Mouse (Mus musculus): ENCODE results near the gene Uba1y. TPM values are rescaled to one million over a fixed set of nuclear protein-coding genes. Genes with fewer than 3 reads are reported as not detected.
"Not testable (repeated sequence)": the region's sequence is repeated elsewhere in the genome, so short reads cannot be mapped to it uniquely, and the experiment has no call there.

Uba1y gene
- polyA plus RNA-seq (2015; fragmentation: Nextera tagmentation; extraction: Ambion mirVana), result not detected in 2 replicates

- H3K4me1 ChIP-seq (replicated peaks), result no peaks in the 10 kb centered on the region
- H3K4me2 ChIP-seq, result no peak within 1 kb of the TSS
- WGBS, result 87% methylated on average over 10 of the region's 15 CpGs
- no peaks in the 10 kb centered on the region for H3K9me3 ChIP-seq (replicated peaks)
- H3K27ac ChIP-seq, result no peak within 1 kb of the TSS
- H3K4me3 ChIP-seq, result no peak within 1 kb of the TSS
- no peaks in the 10 kb centered on the region for H3K27me3 ChIP-seq
- no peak for ATAC-seq (replicated peaks; ENCODE audit: insufficient number of reproducible peaks, insufficient read depth, low FRiP score, low read depth)
- H3K36me3 ChIP-seq, result no peaks in the 10 kb centered on the region
- H3K9ac ChIP-seq, result no peak within 1 kb of the TSS
Observed at GRCm38 (mm10) chrY:818396-818795, at the start of gene Uba1y. Gene Uba1y (plus strand): TSS chrY:818649.

GRCm38 (mm10) chrY:797309-797708 is 21.1 kb upstream of the Uba1y start, which contains the start of gene Zfy1:
Gene Zfy1 (minus strand): TSS chrY:797409.
- H3K4me1 ChIP-seq (replicated peaks); H3K36me3 ChIP-seq; H3K9me3 ChIP-seq (replicated peaks); H3K4me3 ChIP-seq; H3K9ac ChIP-seq; H3K27ac ChIP-seq; H3K27me3 ChIP-seq; ATAC-seq (replicated peaks; ENCODE audit: insufficient number of reproducible peaks, insufficient read depth, low FRiP score, low read depth); H3K4me2 ChIP-seq: not testable (repeated sequence)
- 84% methylated on average over 5 of the region's 11 CpGs for WGBS

- 1% methylated on average over 9 of the region's 15 CpGs for WGBS
Observed at GRCm38 (mm10) chrY:808991-809661, 9.3 kb upstream of the Uba1y start.

GRCm38 (mm10) chrY:872404-872803 is 54.0 kb downstream of the Uba1y start:
- Histone ChIP-seq H3K9me3 (replicated peaks) (no peaks in the 10 kb centered on the region), H3K4me1 (replicated peaks) (no peaks in the 10 kb centered on the region), H3K4me3 (no peak overlapping the region), H3K27me3 (no peaks in the 10 kb centered on the region), H3K36me3 (no peaks in the 10 kb centered on the region), H3K9ac (no peak overlapping the region), H3K27ac (no peak overlapping the region), H3K4me2 (no peak overlapping the region)
- no peak for ATAC-seq (replicated peaks; ENCODE audit: insufficient number of reproducible peaks, insufficient read depth, low FRiP score, low read depth)

More at GRCm38 (mm10) chrY:808991-809661, 9.3 kb upstream of the Uba1y start:
- H3K27me3 ChIP-seq, result no peaks in the 10 kb centered on the region
- ATAC-seq (replicated peaks; ENCODE audit: insufficient number of reproducible peaks, insufficient read depth, low FRiP score, low read depth), result peak; percentile 50; the same call in 1 of the 2 replicates
- H3K9ac ChIP-seq, result no peak overlapping the region; the same call in 1 of the 2 replicates
- peak overlapping the region; percentile 16; the same call in 1 of the 2 replicates for H3K27ac ChIP-seq
- H3K9me3 ChIP-seq (replicated peaks), result no peaks in the 10 kb centered on the region
- H3K4me3 ChIP-seq, result peak overlapping the region; percentile 30
- H3K4me2 ChIP-seq, result peak overlapping the region; percentile 48
- H3K36me3 ChIP-seq, result no peaks in the 10 kb centered on the region
- H3K4me1 ChIP-seq (replicated peaks), result no peaks in the 10 kb centered on the region

GRCm38 (mm10) chrY:872855-873549 is 54.6 kb downstream of the Uba1y start:
- no peak for ATAC-seq (replicated peaks; ENCODE audit: insufficient number of reproducible peaks, insufficient read depth, low FRiP score, low read depth)
- no peaks in the 10 kb centered on the region for H3K36me3 ChIP-seq
- no peak overlapping the region for H3K9ac ChIP-seq
- H3K27ac ChIP-seq, result no peak overlapping the region
- no peaks in the 10 kb centered on the region for H3K9me3 ChIP-seq (replicated peaks)
- no peaks in the 10 kb centered on the region for H3K4me1 ChIP-seq (replicated peaks)
- no peak overlapping the region for H3K4me2 ChIP-seq
- 40% methylated on average over 12 of the region's 18 CpGs for WGBS
- H3K27me3 ChIP-seq, result no peaks in the 10 kb centered on the region
- H3K4me3 ChIP-seq, result no peak overlapping the region

Other genes with a start within 250 kb of the Uba1y start
- not detected in 2 replicates for gene Zfy1, start 21.2 kb upstream of the Uba1y start, polyA plus RNA-seq (2015; fragmentation: Nextera tagmentation; extraction: Ambion mirVana)
- 5.0 and 5.2 TPM in 2 replicates for gene Kdm5d, start 79.1 kb downstream of the Uba1y start, polyA plus RNA-seq (2015; fragmentation: Nextera tagmentation; extraction: Ambion mirVana)
- gene Eif2s3y, start 191.9 kb downstream of the Uba1y start, polyA plus RNA-seq (2015; fragmentation: Nextera tagmentation; extraction: Ambion mirVana), result 26.4 and 35.0 TPM in 2 replicates